ENCODE assay signal across 19 mouse cellular contexts in genomic region chr13:18043154-18043553, GRCm38 (mm10). TPM values are rescaled to one million over a fixed set of nuclear protein-coding genes. Genes with fewer than 3 reads are reported as not detected.
DNase-seq lines count a peak whose midpoint lies in the region; ATAC-seq and TF ChIP-seq lines count a peak whose summit lies in the region.
"Had no signal": no experiment of that assay in that cellular context is flagged by ENCODE, and none has a peak within 500 bp of the region (broad histone marks: within the 10 kb centered on the region; RNA-seq: fewer than 3 reads in every experiment).

No protein-coding gene starts in this region.

- no peak overlapping the region for H3K4me2 ChIP-seq in lung, postnatal 0 days (replicated peaks; ENCODE audit: low read depth, low read length)

- H3K9me3 ChIP-seq in lung, postnatal 0 days (ENCODE audit: low read length): no peaks in the 10 kb centered on the region
- H3K9me3 ChIP-seq: G1E had no signal

- no peak overlapping the region for H3K4me3 ChIP-seq in lung, postnatal 0 days (ENCODE audit: low read depth, low read length)

- no peak for TF ChIP-seq CTCF in lung, postnatal 0 days (IDR thresholded peaks at IDR 0.05)

- no peak overlapping the region for H3K27ac ChIP-seq in lung, postnatal 0 days (ENCODE audit: low read length)

- peak; percentile 71 for DNase-seq in lung, postnatal 0 days (ENCODE audit: low spot score)
- no peak for DNase-seq in lung, adult 18-20 months
- DNase-seq in lung, postnatal 36 days: peak; percentile 3
- no peak for DNase-seq in lung, postnatal 4 days
- DNase-seq: adrenal gland, adult 2 months; adrenal gland, adult 8-10 months; adrenal gland, postnatal 10 days; adrenal gland, postnatal 14 days; adrenal gland, postnatal 25 days; adrenal gland, postnatal 36 days; B cell, adult 2 months; cerebellum, adult 11 months; cerebellum, adult 11-12 months; cerebellum, adult 18-20 months had no signal

- TF ChIP-seq EP300 in lung, postnatal 0 days (IDR thresholded peaks at IDR 0.05): peak; percentile 49; the same call in 1 of the 2 replicates

- WGBS in lung, postnatal 0 days: 60% methylated on average over 6 of the region's 6 CpGs

- no peaks in the 10 kb centered on the region for H3K36me3 ChIP-seq in lung, postnatal 0 days (ENCODE audit: insufficient read depth, low read length)
- H3K36me3 ChIP-seq: G1E had no signal

- peak; percentile 66 for ATAC-seq in lung, postnatal 0 days
- ATAC-seq: activated CD4-positive, CD25-positive, alpha-beta regulatory T cell, adult 4 months; CD4-positive, CD25-positive, alpha-beta regulatory T cell, adult 4 months; Patski had no signal

- H3K9ac ChIP-seq in lung, postnatal 0 days (replicated peaks; ENCODE audit: low read depth): no peak overlapping the region

- no peaks in the 10 kb centered on the region for H3K4me1 ChIP-seq in lung, postnatal 0 days (ENCODE audit: insufficient read depth, low read depth, low read length)

- no peaks in the 10 kb centered on the region for H3K27me3 ChIP-seq in lung, postnatal 0 days (replicated peaks; ENCODE audit: insufficient read depth, low read length)
- H3K27me3 ChIP-seq: CH12.LX, Patski had no signal

RNA-seq across cellular contexts. Expression of gene Yae1d1, which starts 50.0 kb away (rescaled TPM):
- 61.8 and 66.7 TPM in 2 replicates for polyA plus RNA-seq in lung, postnatal 0 days (2015; fragmentation: Nextera tagmentation; extraction: Ambion mirVana)

Comparison
In these comparisons a context has a peak if more than half of its experiments do, and no peak if none do; other contexts are left out.
1. DNase-seq: peak in lung, postnatal 0 days (single experiment) and lung, postnatal 36 days (single experiment); none in lung, adult 18-20 months (0 of 2) and lung, postnatal 4 days (0 of 2).